Mouse (Mus musculus): Measurements from ENCODE around the gene Nfib.

DNA sequence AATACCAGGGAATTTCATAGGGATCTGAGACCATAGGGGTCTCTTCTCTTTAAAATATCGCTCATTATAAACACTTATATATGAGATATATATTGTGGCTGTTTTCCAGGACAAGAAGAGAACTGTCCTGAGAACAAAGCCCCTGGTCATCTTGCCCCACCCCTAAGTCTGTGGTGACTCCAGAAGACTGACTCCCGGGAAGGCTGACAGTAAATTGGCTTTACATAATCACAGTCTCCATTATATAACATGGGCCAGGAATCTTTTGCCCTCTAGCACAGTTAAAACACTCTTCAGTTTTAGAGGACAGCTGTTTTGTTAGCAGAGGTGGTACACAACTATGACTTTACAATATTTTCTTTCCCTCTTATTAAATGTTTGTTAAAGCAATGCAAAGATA lies 315.0 kb downstream of the Nfib start:
- no peak for TF ChIP-seq NRF1 (IDR thresholded peaks at IDR 0.05; ENCODE audit: insufficient read depth, low read depth, low read length, poor library complexity, severe bottlenecking)
- TF ChIP-seq MYB (IDR thresholded peaks at IDR 0.05; ENCODE audit: low read depth, low read length): no peak
- TF ChIP-seq NELFE (IDR thresholded peaks at IDR 0.05; ENCODE audit: low read depth, low read length): no peak
- TF ChIP-seq POLR2A (IDR thresholded peaks at IDR 0.05; ENCODE audit: control insufficient read depth in 1 of 2, insufficient read depth in 1 of 2, low read depth in 1 of 2, low read length in 2 of 2, poor library complexity in 1 of 2): no peak
- TF ChIP-seq EP300 (IDR thresholded peaks at IDR 0.05; ENCODE audit: low read depth in 1 of 2, low read length in 2 of 2): no peak
- no peak for TF ChIP-seq USF2 (IDR thresholded peaks at IDR 0.05; ENCODE audit: borderline replicate concordance in 1 of 2, insufficient read depth in 1 of 2, low read depth in 1 of 2, low read length in 2 of 2)
- TF ChIP-seq TAL1 (IDR thresholded peaks at IDR 0.05; ENCODE audit: low read length): no peak
- TF ChIP-seq BHLHE40 (IDR thresholded peaks at IDR 0.05; ENCODE audit: borderline replicate concordance, low read depth, low read length): no peak
- TF ChIP-seq CTCF (IDR thresholded peaks at IDR 0.05 in 2 of 3, conservative IDR thresholded peaks at IDR 0.05 in 1 of 3; ENCODE audit: control insufficient read depth in 1 of 3, insufficient read depth in 1 of 3, low read depth in 2 of 3, low read length in 3 of 3, poor library complexity in 1 of 3, severe bottlenecking in 1 of 3): no peak
